Mouse (Mus musculus): ENCODE measurements at regions not wholly inside any gene's neighbourhood (a gene's known extent, or its start where the extent isn't known, plus 50 kb on each side); places are given as distances from the start of the nearest gene placed in this dataset.

DNA sequence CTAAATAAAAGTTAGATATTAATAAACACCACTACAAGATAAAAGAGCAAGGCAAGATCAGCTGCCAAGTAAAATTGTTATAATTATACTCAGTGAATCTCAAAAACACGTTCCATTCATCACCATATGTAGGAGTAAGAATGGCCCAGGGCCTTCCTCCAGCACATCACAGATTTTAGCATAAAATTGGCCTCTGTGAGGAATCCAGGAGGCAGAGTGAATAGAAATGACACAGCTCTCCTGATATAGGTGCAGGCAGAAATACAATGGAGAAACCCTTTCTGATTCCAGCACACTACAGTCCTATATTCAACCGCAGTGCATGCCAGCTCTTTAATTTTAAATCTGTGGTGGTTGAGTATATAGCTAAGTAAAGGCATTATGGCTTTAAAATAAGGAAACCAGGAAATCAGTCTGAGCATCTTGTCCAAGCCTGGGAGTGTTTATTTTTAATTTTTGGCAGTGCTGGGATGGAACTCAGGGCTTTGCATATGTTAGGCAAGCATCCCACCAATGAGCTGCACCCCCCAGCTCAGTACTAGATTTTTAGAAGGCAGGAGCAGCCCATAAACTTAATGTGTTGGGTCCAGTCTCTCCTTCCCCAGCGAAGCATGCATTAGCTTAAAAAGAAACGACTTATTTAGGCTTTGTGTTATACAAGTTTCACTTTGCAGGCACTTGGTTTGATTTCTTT is 158.3 kb upstream of the Ptprz1 start:
- Histone ChIP-seq H3K79me3 (ENCODE audit: low read depth) (no peaks in the 10 kb centered on the region), H3K79me2 (ENCODE audit: control insufficient read depth, insufficient read depth) (no peaks in the 10 kb centered on the region), H3K36me3 (ENCODE audit: control insufficient read depth, insufficient read depth) (no peaks in the 10 kb centered on the region), H3ac (ENCODE audit: control insufficient read depth, insufficient read length, low read depth) (no peak overlapping the region), H3K4me3 (ENCODE audit: insufficient read depth, poor library complexity, severe bottlenecking) (no peak overlapping the region), H3K27me3 (ENCODE audit: control insufficient read depth, insufficient read depth, insufficient read length) (no peaks in the 10 kb centered on the region)
- TF ChIP-seq USF1 (IDR thresholded peaks at IDR 0.05; ENCODE audit: low read depth) = no peak
- no peak for TF ChIP-seq MAX (IDR thresholded peaks at IDR 0.05)
- TF ChIP-seq CEBPB (IDR thresholded peaks at IDR 0.05; ENCODE audit: low read depth) = no peak
- TF ChIP-seq CTCF (IDR thresholded peaks at IDR 0.05; ENCODE audit: control insufficient read depth, insufficient read depth, insufficient read length) = no peak
- no peak for TF ChIP-seq MYOG (IDR thresholded peaks at IDR 0.05; ENCODE audit: control insufficient read depth, extremely low read depth, insufficient read length)
- no peak for TF ChIP-seq FOSL1 (IDR thresholded peaks at IDR 0.05; ENCODE audit: insufficient read depth, low read length, poor library complexity, severe bottlenecking)
- TF ChIP-seq MYOD1 (IDR thresholded peaks at IDR 0.05; ENCODE audit: control insufficient read depth, insufficient read length, low read depth) = no peak

DNA sequence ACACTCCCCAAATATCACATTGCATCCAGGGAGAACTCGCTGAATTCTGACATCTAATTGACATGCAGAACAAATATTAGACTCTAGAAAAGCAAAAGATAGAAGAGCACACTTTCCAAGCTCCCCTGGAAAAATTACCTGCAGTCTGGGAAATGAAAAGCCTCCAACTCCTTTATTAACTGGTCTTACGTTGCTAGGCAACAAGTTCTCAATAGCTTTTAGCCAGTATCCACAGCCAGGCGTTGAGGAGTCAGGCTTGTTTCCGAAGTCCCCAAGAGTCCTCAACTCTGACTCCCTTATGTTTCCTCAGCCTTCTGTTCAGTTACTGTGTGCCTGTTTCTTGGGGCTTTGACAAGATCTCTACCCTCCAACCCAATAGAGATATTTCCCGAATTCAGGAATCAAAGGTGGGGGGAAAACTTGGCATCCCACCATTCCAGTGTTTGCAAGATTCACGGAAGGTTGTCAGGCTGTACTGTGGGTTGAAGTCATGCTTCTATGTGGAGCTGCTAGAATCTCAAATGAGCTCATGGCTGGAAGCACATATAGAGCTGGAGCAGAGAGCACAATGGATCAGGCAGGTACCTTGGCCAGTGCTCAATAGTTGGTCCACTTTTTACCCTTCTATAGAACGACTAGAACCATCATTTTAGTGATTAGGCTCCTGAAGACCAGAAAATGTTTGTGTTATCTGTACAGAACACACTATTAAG is 159.0 kb upstream of the Ptprz1 start:
- no peak overlapping the region for H3K4me3 ChIP-seq (ENCODE audit: insufficient read depth, poor library complexity, severe bottlenecking)
- H3ac ChIP-seq (ENCODE audit: control insufficient read depth, insufficient read length, low read depth) = no peak overlapping the region
- no peaks in the 10 kb centered on the region for H3K79me2 ChIP-seq (ENCODE audit: control insufficient read depth, insufficient read depth)
- no peaks in the 10 kb centered on the region for H3K79me3 ChIP-seq (ENCODE audit: low read depth)
- TF ChIP-seq USF1 (IDR thresholded peaks at IDR 0.05; ENCODE audit: low read depth) (no peak), CEBPB (IDR thresholded peaks at IDR 0.05; ENCODE audit: low read depth) (no peak), MYOD1 (IDR thresholded peaks at IDR 0.05; ENCODE audit: control insufficient read depth, insufficient read length, low read depth) (no peak)
- no peaks in the 10 kb centered on the region for H3K27me3 ChIP-seq (ENCODE audit: control insufficient read depth, insufficient read depth, insufficient read length)
- no peaks in the 10 kb centered on the region for H3K36me3 ChIP-seq (ENCODE audit: control insufficient read depth, insufficient read depth)

DNA sequence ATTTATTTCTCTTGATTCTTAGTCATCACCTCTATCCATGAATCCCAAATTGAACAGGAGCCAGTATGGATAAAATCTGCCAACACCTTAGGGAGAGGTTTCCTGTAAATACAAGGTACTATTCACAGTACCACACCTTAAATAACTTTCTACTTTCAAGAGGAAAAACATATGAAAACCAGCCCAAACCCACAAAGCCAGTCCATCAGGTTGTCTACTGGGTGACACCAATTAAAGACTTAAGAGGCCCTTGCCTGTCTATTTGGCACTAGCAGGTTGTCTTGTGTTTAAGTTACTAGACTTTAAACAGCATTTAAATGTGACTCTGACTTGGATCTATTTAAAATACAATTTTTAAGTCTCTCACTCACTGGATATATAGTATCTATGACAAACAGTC is 177.1 kb upstream of the Ptprz1 start:
- no peak overlapping the region for H3ac ChIP-seq (ENCODE audit: control insufficient read depth, insufficient read length, low read depth)
- H3K27me3 ChIP-seq (ENCODE audit: control insufficient read depth, insufficient read depth, insufficient read length) = no peaks in the 10 kb centered on the region
- TF ChIP-seq MYOD1 (IDR thresholded peaks at IDR 0.05; ENCODE audit: control insufficient read depth, insufficient read length, low read depth) = no peak
- no peak for TF ChIP-seq CEBPB (IDR thresholded peaks at IDR 0.05; ENCODE audit: low read depth)
- TF ChIP-seq CTCF (IDR thresholded peaks at IDR 0.05; ENCODE audit: control insufficient read depth, insufficient read depth, insufficient read length) = no peak
- TF ChIP-seq MAX (IDR thresholded peaks at IDR 0.05) = no peak
- no peak for TF ChIP-seq MYOG (IDR thresholded peaks at IDR 0.05; ENCODE audit: control insufficient read depth, extremely low read depth, insufficient read length)
- no peak for TF ChIP-seq USF1 (IDR thresholded peaks at IDR 0.05; ENCODE audit: low read depth)
- TF ChIP-seq FOSL1 (IDR thresholded peaks at IDR 0.05; ENCODE audit: insufficient read depth, low read length, poor library complexity, severe bottlenecking) = no peak

DNA sequence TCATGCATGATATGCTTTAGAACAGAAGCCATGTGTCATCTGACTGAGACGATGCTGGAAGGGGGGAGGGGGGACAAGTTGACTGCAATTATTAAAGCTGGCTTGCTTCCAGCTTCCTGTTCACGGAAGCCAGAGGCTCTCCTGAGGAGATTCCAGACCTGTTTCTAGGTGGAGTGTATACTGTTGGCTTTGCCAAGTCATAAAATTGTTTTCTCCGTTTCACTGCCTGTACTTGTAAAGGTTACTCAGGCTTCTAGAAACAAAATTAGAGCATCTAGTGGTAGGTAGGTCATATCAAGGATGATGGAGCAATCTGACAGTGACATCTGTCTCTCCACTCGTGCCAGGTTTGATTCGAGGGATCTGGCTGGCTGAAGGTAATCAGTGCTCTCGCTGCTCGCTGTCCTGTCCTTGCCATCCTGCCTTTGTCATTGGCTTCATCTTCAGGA is 186.6 kb upstream of the Ptprz1 start:
- H3ac ChIP-seq (ENCODE audit: control insufficient read depth, insufficient read length, low read depth) = no peak overlapping the region
- H3K79me2 ChIP-seq (ENCODE audit: control insufficient read depth, insufficient read depth) = no peaks in the 10 kb centered on the region
- no peaks in the 10 kb centered on the region for H3K79me3 ChIP-seq (ENCODE audit: low read depth)
- H3K27me3 ChIP-seq (ENCODE audit: control insufficient read depth, insufficient read depth, insufficient read length) = no peaks in the 10 kb centered on the region
- no peak overlapping the region for H3K4me3 ChIP-seq (ENCODE audit: insufficient read depth, poor library complexity, severe bottlenecking)
- TF ChIP-seq CTCF (IDR thresholded peaks at IDR 0.05; ENCODE audit: control insufficient read depth, insufficient read depth, insufficient read length) (no peak), FOSL1 (IDR thresholded peaks at IDR 0.05; ENCODE audit: insufficient read depth, low read length, poor library complexity, severe bottlenecking) (no peak), MYOG (IDR thresholded peaks at IDR 0.05; ENCODE audit: control insufficient read depth, extremely low read depth, insufficient read length) (no peak), CEBPB (IDR thresholded peaks at IDR 0.05; ENCODE audit: low read depth) (no peak)
- no peaks in the 10 kb centered on the region for H3K36me3 ChIP-seq (ENCODE audit: control insufficient read depth, insufficient read depth)

More for the DNA sequence above, 177.1 kb upstream of the Ptprz1 start:
- no peaks in the 10 kb centered on the region for H3K79me2 ChIP-seq (ENCODE audit: control insufficient read depth, insufficient read depth)
- no peak overlapping the region for H3K4me3 ChIP-seq (ENCODE audit: insufficient read depth, poor library complexity, severe bottlenecking)
- H3K79me3 ChIP-seq (ENCODE audit: low read depth) = no peaks in the 10 kb centered on the region
- H3K36me3 ChIP-seq (ENCODE audit: control insufficient read depth, insufficient read depth) = no peaks in the 10 kb centered on the region

DNA sequence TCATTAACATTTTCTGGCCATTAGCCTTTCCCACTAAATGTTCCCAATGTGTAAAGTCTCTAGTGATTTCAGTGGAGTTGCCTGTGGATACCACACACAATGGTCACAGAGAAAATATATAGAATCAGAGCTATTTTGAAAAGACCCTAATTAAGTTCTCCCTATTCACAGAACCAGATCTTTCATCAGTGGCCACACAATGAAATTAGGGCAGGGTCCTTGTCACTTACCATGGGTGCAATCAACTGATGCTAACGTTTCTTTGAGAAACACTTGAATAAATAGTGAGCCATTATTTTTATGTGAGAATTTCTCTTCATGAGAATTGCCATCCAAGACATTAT is 200.7 kb upstream of the Ptprz1 start:
- no peaks in the 10 kb centered on the region for H3K27me3 ChIP-seq (ENCODE audit: control insufficient read depth, insufficient read depth, insufficient read length)
- H3K4me3 ChIP-seq (ENCODE audit: insufficient read depth, poor library complexity, severe bottlenecking) = no peak overlapping the region
- TF ChIP-seq MYOD1 (IDR thresholded peaks at IDR 0.05; ENCODE audit: control insufficient read depth, insufficient read length, low read depth) (no peak), CEBPB (IDR thresholded peaks at IDR 0.05; ENCODE audit: low read depth) (no peak), MAX (IDR thresholded peaks at IDR 0.05) (no peak), CTCF (IDR thresholded peaks at IDR 0.05; ENCODE audit: control insufficient read depth, insufficient read depth, insufficient read length) (no peak)
- H3K79me2 ChIP-seq (ENCODE audit: control insufficient read depth, insufficient read depth) = no peaks in the 10 kb centered on the region
- no peaks in the 10 kb centered on the region for H3K36me3 ChIP-seq (ENCODE audit: control insufficient read depth, insufficient read depth)
- no peaks in the 10 kb centered on the region for H3K79me3 ChIP-seq (ENCODE audit: low read depth)
- H3ac ChIP-seq (ENCODE audit: control insufficient read depth, insufficient read length, low read depth) = no peak overlapping the region

All from C2C12 (cell line).